Mouse (Mus musculus): ENCODE data around the gene Lbh.

- TF ChIP-seq POLR2A (IDR thresholded peaks at IDR 0.05; ENCODE audit: insufficient read depth, low read length): no peak
- no peak for TF ChIP-seq CTCF (IDR thresholded peaks at IDR 0.05; ENCODE audit: low read depth, low read length)
- TF ChIP-seq EP300 (IDR thresholded peaks at IDR 0.05; ENCODE audit: insufficient read depth, low read depth, low read length): no peak
Measured at GRCm38 (mm10) chr17:72938026-72938795, 20.1 kb downstream of the Lbh start.

Measured in ES-Bruce4 (cell line).